Mouse (Mus musculus): Measurements from ENCODE around the gene Tmem251. TPM values are rescaled to one million over a fixed set of nuclear protein-coding genes. Genes with fewer than 3 reads are reported as not detected.

Gene Tmem251
- polyA plus RNA-seq, 1 experiment: 1.8 TPM

GRCm38 (mm10) chr12:102703921-102704408 is 39.6 kb upstream of the Tmem251 start:
- no peak for TF ChIP-seq CTCF (IDR thresholded peaks at IDR 0.05; ENCODE audit: extremely low read depth, insufficient read depth, insufficient read length, insufficient replicate concordance)
- no peak for TF ChIP-seq POLR2A (IDR thresholded peaks at IDR 0.05; ENCODE audit: low read depth, low read length)
- H3K27ac ChIP-seq (ENCODE audit: insufficient read depth, low read length): peak overlapping the region; percentile 84
- no peak for DNase-seq (ENCODE audit: low read depth in 1 of 2, low spot score in 2 of 2)
- peak overlapping the region; percentile 98 for H3K4me3 ChIP-seq (ENCODE audit: extremely low read depth, insufficient read depth, insufficient read length)
- 5% methylated on average over 17 of the region's 17 CpGs for WGBS
- peaks cover 18% of the 10 kb centered on the region; the same call in 1 of the 2 replicates for H3K4me1 ChIP-seq (ENCODE audit: control insufficient read depth, insufficient read depth, insufficient read length)
- H3K27me3 ChIP-seq (ENCODE audit: control insufficient read depth, insufficient read depth, low read length): no peaks in the 10 kb centered on the region
- H3K36me3 ChIP-seq (ENCODE audit: control insufficient read depth, insufficient read depth, low read length): no peaks in the 10 kb centered on the region

GRCm38 (mm10) chr12:102704457-102705198 is 38.9 kb upstream of the Tmem251 start, which contains the start of gene Itpk1:
TSS of gene Itpk1 (minus strand) at chr12:102704930.
- 4% methylated on average over 98 of the region's 105 CpGs for WGBS
- DNase-seq (ENCODE audit: low read depth in 1 of 2, low spot score in 2 of 2): peak in 1 of 2 experiments; percentile 40

GRCm38 (mm10) chr12:102705216-102705871 is 38.2 kb upstream of the Tmem251 start:
- Histone ChIP-seq H3K27me3 (ENCODE audit: control insufficient read depth, insufficient read depth, low read length) (no peaks in the 10 kb centered on the region), H3K4me1 (ENCODE audit: control insufficient read depth, insufficient read depth, insufficient read length) (peaks cover 12% of the 10 kb centered on the region; the same call in 1 of the 2 replicates), H3K4me3 (ENCODE audit: extremely low read depth, insufficient read depth, insufficient read length) (peak overlapping the region; percentile 76), H3K36me3 (ENCODE audit: control insufficient read depth, insufficient read depth, low read length) (no peaks in the 10 kb centered on the region), H3K27ac (ENCODE audit: insufficient read depth, low read length) (peak overlapping the region; percentile 87)
- peak; percentile 68 to 84 for DNase-seq (ENCODE audit: low read depth in 1 of 2, low spot score in 2 of 2)
- 3% methylated on average over 44 of the region's 45 CpGs for WGBS
- peak; percentile 83 for TF ChIP-seq CTCF (IDR thresholded peaks at IDR 0.05; ENCODE audit: extremely low read depth, insufficient read depth, insufficient read length, insufficient replicate concordance)
- no peak for TF ChIP-seq POLR2A (IDR thresholded peaks at IDR 0.05; ENCODE audit: low read depth, low read length)

More at GRCm38 (mm10) chr12:102704457-102705198, 38.9 kb upstream of the Tmem251 start, which contains the start of gene Itpk1:
- no peaks in the 10 kb centered on the region for H3K36me3 ChIP-seq (ENCODE audit: control insufficient read depth, insufficient read depth, low read length)
- H3K27me3 ChIP-seq (ENCODE audit: control insufficient read depth, insufficient read depth, low read length): no peaks in the 10 kb centered on the region
- no peak for TF ChIP-seq POLR2A (IDR thresholded peaks at IDR 0.05; ENCODE audit: low read depth, low read length)
- TF ChIP-seq CTCF (IDR thresholded peaks at IDR 0.05; ENCODE audit: extremely low read depth, insufficient read depth, insufficient read length, insufficient replicate concordance): no peak
- peaks cover 13% of the 10 kb centered on the region; the same call in 1 of the 2 replicates for H3K4me1 ChIP-seq (ENCODE audit: control insufficient read depth, insufficient read depth, insufficient read length)
- peak within 1 kb of the TSS; percentile 98 for H3K4me3 ChIP-seq (ENCODE audit: extremely low read depth, insufficient read depth, insufficient read length)
- H3K27ac ChIP-seq (ENCODE audit: insufficient read depth, low read length): peak within 1 kb of the TSS; percentile 87

GRCm38 (mm10) chr12:102705906-102706640 is 37.5 kb upstream of the Tmem251 start:
- no peak for DNase-seq (ENCODE audit: low read depth in 1 of 2, low spot score in 2 of 2)
- Histone ChIP-seq H3K27ac (ENCODE audit: insufficient read depth, low read length) (no peak overlapping the region), H3K27me3 (ENCODE audit: control insufficient read depth, insufficient read depth, low read length) (no peaks in the 10 kb centered on the region), H3K36me3 (ENCODE audit: control insufficient read depth, insufficient read depth, low read length) (no peaks in the 10 kb centered on the region), H3K4me1 (ENCODE audit: control insufficient read depth, insufficient read depth, insufficient read length) (peaks cover 12% of the 10 kb centered on the region; the same call in 1 of the 2 replicates), H3K4me3 (ENCODE audit: extremely low read depth, insufficient read depth, insufficient read length) (no peak overlapping the region)
- TF ChIP-seq POLR2A (IDR thresholded peaks at IDR 0.05; ENCODE audit: low read depth, low read length) (no peak), CTCF (IDR thresholded peaks at IDR 0.05; ENCODE audit: extremely low read depth, insufficient read depth, insufficient read length, insufficient replicate concordance) (no peak)
- 81% methylated on average over 6 of the region's 6 CpGs for WGBS

GRCm38 (mm10) chr12:102706833-102707463 is 36.6 kb upstream of the Tmem251 start:
- no peak for DNase-seq (ENCODE audit: low read depth in 1 of 2, low spot score in 2 of 2)
- WGBS: 89% methylated on average over 10 of the region's 10 CpGs
- Histone ChIP-seq H3K27me3 (ENCODE audit: control insufficient read depth, insufficient read depth, low read length) (no peaks in the 10 kb centered on the region), H3K27ac (ENCODE audit: insufficient read depth, low read length) (no peak overlapping the region), H3K4me3 (ENCODE audit: extremely low read depth, insufficient read depth, insufficient read length) (no peak overlapping the region), H3K36me3 (ENCODE audit: control insufficient read depth, insufficient read depth, low read length) (no peaks in the 10 kb centered on the region), H3K4me1 (ENCODE audit: control insufficient read depth, insufficient read depth, insufficient read length) (peaks cover 12% of the 10 kb centered on the region; the same call in 1 of the 2 replicates)
- TF ChIP-seq POLR2A (IDR thresholded peaks at IDR 0.05; ENCODE audit: low read depth, low read length) (no peak), CTCF (IDR thresholded peaks at IDR 0.05; ENCODE audit: extremely low read depth, insufficient read depth, insufficient read length, insufficient replicate concordance) (no peak)

GRCm38 (mm10) chr12:102708220-102708619 is 35.3 kb upstream of the Tmem251 start:
- H3K4me3 ChIP-seq (ENCODE audit: extremely low read depth, insufficient read depth, insufficient read length): no peak overlapping the region
- H3K36me3 ChIP-seq (ENCODE audit: control insufficient read depth, insufficient read depth, low read length): no peaks in the 10 kb centered on the region
- no peak overlapping the region for H3K27ac ChIP-seq (ENCODE audit: insufficient read depth, low read length)
- DNase-seq (ENCODE audit: low read depth in 1 of 2, low spot score in 2 of 2): no peak
- WGBS: 85% methylated on average over 11 of the region's 11 CpGs
- H3K4me1 ChIP-seq (ENCODE audit: control insufficient read depth, insufficient read depth, insufficient read length): peaks cover 7% of the 10 kb centered on the region; the same call in 1 of the 2 replicates
- no peak for TF ChIP-seq POLR2A (IDR thresholded peaks at IDR 0.05; ENCODE audit: low read depth, low read length)
- 0 out of 2 replicates have a peak, but pooled peaks have one; percentile 21 for TF ChIP-seq CTCF (IDR thresholded peaks at IDR 0.05; ENCODE audit: extremely low read depth, insufficient read depth, insufficient read length, insufficient replicate concordance)
- no peaks in the 10 kb centered on the region for H3K27me3 ChIP-seq (ENCODE audit: control insufficient read depth, insufficient read depth, low read length)

Data from spleen, adult 2 months (tissue).